14 mouse cellular contexts compared by ENCODE assay signal in the genomic region with DNA sequence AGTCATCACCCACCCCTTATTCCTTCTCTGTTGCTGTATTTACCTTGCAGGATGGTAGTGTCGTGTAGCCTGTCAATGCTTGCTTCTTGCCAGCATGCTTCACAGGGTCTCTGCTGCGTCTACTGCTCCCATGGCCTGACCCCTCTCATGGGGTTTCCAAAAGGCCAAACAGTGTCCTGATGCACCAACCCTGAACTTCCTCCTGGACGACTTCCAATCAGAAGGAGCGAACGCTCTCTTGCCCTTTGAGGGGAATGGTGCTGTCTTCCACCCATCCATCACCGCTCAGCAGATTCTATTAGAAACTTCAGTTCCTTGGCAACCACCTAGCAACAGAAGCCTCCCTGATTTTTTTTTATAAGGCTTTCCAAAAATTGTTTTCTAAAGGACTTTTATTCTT. TPM values are rescaled to one million over a fixed set of nuclear protein-coding genes. Genes with fewer than 3 reads are reported as not detected.
DNase-seq lines count a peak whose midpoint lies in the region.
"Had no signal": no experiment of that assay in that cellular context is flagged by ENCODE, and none has a peak within 500 bp of the region (broad histone marks: within the 10 kb centered on the region; RNA-seq: fewer than 3 reads in every experiment).

No protein-coding gene starts in this region.

- peak; percentile 30 for DNase-seq in embryo, embryonic 10.5 days (ENCODE audit: low spot score)
- no peak for DNase-seq in embryo, embryonic 11 days
- peak; percentile 20 for DNase-seq in kidney, adult 18-20 months
- no peak for DNase-seq in kidney, postnatal 4 days
- peak; percentile 26 for DNase-seq in R1 (ENCODE audit: low read depth, low spot score)
- DNase-seq in kidney, postnatal 10 days, result peak; percentile 32
- no peak for DNase-seq in gastrocnemius, adult 8-10 months (ENCODE audit: low spot score in 2 of 2)
- DNase-seq in adrenal gland, adult 8-10 months, result no peak
- DNase-seq: adrenal gland, postnatal 25 days; cerebellum, adult 18-20 months; cerebellum, adult 9-11 months; gastrocnemius, postnatal 10 days; heart, adult 2 months had no signal

RNA-seq across cellular contexts. Expression of gene Agap1, which starts 48.6 kb away (rescaled TPM):
- 10 to 100 TPM; 16.7 to 21.6 (median 20.1) TPM for total RNA-seq in gastrocnemius, adult 8-10 months (2022)
- total RNA-seq in adrenal gland, adult 8-10 months (2022), result 100 to 1,000 TPM in 1 of 4 experiments, 10 to 100 TPM in 3; 51.4 to 101 (median 75.3) TPM
- total RNA-seq: MEL had no signal

Comparison
In these comparisons a context has a peak if more than half of its experiments do, and no peak if none do; other contexts are left out.
1. DNase-seq: peak in embryo, embryonic 10.5 days (single experiment), kidney, adult 18-20 months (single experiment), R1 (single experiment) and kidney, postnatal 10 days (single experiment); none in embryo, embryonic 11 days (single experiment), kidney, postnatal 4 days (0 of 2), gastrocnemius, adult 8-10 months (0 of 2) and adrenal gland, adult 8-10 months (single experiment).